Mouse (Mus musculus): ENCODE results near the gene Kif1c. TPM values are rescaled to one million over a fixed set of nuclear protein-coding genes. Genes with fewer than 3 reads are reported as not detected.
A peak's percentile ranks its signal among the peaks of the same experiment; 100 is the strongest.

The Kif1c gene
- polyA plus RNA-seq, 1 experiment from 2014 or later = 7.1 TPM

GRCm38 (mm10) chr11:70683640-70684039 is 16.7 kb upstream of the Kif1c start:
- DNase-seq (ENCODE audit: low spot score, missing footprints) (no peak), ATAC-seq (ENCODE audit: low FRiP score) (no peak)
- Histone ChIP-seq H3K4me1 (ENCODE audit: control insufficient read depth, insufficient read depth, low read length) (peaks cover 22% of the 10 kb centered on the region), H3K27ac (ENCODE audit: low read depth, low read length) (no peak overlapping the region), H3K27me3 (ENCODE audit: control insufficient read depth, insufficient read depth, low read length) (no peaks in the 10 kb centered on the region), H3K9me3 (ENCODE audit: control insufficient read depth, low read length) (no peaks in the 10 kb centered on the region), H3K9ac (ENCODE audit: low read length) (no peak overlapping the region), H3K4me3 (ENCODE audit: low read depth, low read length) (no peak overlapping the region), H3K4me2 (no peak overlapping the region), H3K36me3 (ENCODE audit: control insufficient read depth, insufficient read depth, low read length) (peaks cover 2% of the 10 kb centered on the region; the same call in 1 of the 2 replicates)
- 91% methylated on average over 5 of the region's 5 CpGs for WGBS

- peak overlapping the region; percentile 41 for H3K27ac ChIP-seq (ENCODE audit: low read depth, low read length)
- peak overlapping the region; percentile 77 for H3K4me3 ChIP-seq (ENCODE audit: low read depth, low read length)
- H3K4me2 ChIP-seq = peak overlapping the region; percentile 76
- no peaks in the 10 kb centered on the region for H3K9me3 ChIP-seq (ENCODE audit: control insufficient read depth, low read length)
- H3K4me1 ChIP-seq (ENCODE audit: control insufficient read depth, insufficient read depth, low read length) = peaks cover 22% of the 10 kb centered on the region
- peak overlapping the region; percentile 79 for H3K9ac ChIP-seq (ENCODE audit: low read length)
- DNase-seq (ENCODE audit: low spot score, missing footprints) (peak; percentile 91), ATAC-seq (ENCODE audit: low FRiP score) (peak; percentile 67)
- H3K27me3 ChIP-seq (ENCODE audit: control insufficient read depth, insufficient read depth, low read length) = no peaks in the 10 kb centered on the region
- 6% methylated on average over 16 of the region's 16 CpGs for WGBS
- H3K36me3 ChIP-seq (ENCODE audit: control insufficient read depth, insufficient read depth, low read length) = peaks cover 2% of the 10 kb centered on the region; the same call in 1 of the 2 replicates
Measured at GRCm38 (mm10) chr11:70686901-70687566, 13.3 kb upstream of the Kif1c start.

GRCm38 (mm10) chr11:70687601-70688199 is 12.6 kb upstream of the Kif1c start, which contains the start of gene Camta2:
Gene Camta2, minus strand, starts transcription at chr11:70688105.
- peak; percentile 92 for ATAC-seq (ENCODE audit: low FRiP score)
- WGBS = 1% methylated on average over 51 of the region's 55 CpGs
- H3K9me3 ChIP-seq (ENCODE audit: control insufficient read depth, low read length) = no peaks in the 10 kb centered on the region

GRCm38 (mm10) chr11:70688372-70688771 is 12.0 kb upstream of the Kif1c start:
- Histone ChIP-seq H3K9ac (ENCODE audit: low read length) (peak overlapping the region; percentile 79), H3K4me3 (ENCODE audit: low read depth, low read length) (peak overlapping the region; percentile 77), H3K27me3 (ENCODE audit: control insufficient read depth, insufficient read depth, low read length) (no peaks in the 10 kb centered on the region), H3K4me2 (peak overlapping the region; percentile 76), H3K9me3 (ENCODE audit: control insufficient read depth, low read length) (no peaks in the 10 kb centered on the region), H3K4me1 (ENCODE audit: control insufficient read depth, insufficient read depth, low read length) (peaks cover 13% of the 10 kb centered on the region), H3K27ac (ENCODE audit: low read depth, low read length) (peak overlapping the region; percentile 2; the same call in 1 of the 2 replicates), H3K36me3 (ENCODE audit: control insufficient read depth, insufficient read depth, low read length) (peaks cover 2% of the 10 kb centered on the region; the same call in 1 of the 2 replicates)
- no peak for ATAC-seq (ENCODE audit: low FRiP score)
- 11% methylated on average over 8 of the region's 8 CpGs for WGBS
- no peak for DNase-seq (ENCODE audit: low spot score, missing footprints)

More at GRCm38 (mm10) chr11:70687601-70688199, 12.6 kb upstream of the Kif1c start, which contains the start of gene Camta2:
- peak within 1 kb of the TSS; percentile 76 for H3K4me2 ChIP-seq
- H3K27ac ChIP-seq (ENCODE audit: low read depth, low read length) = peak within 1 kb of the TSS; percentile 41
- H3K4me1 ChIP-seq (ENCODE audit: control insufficient read depth, insufficient read depth, low read length) = peaks cover 15% of the 10 kb centered on the region
- peak within 1 kb of the TSS; percentile 77 for H3K4me3 ChIP-seq (ENCODE audit: low read depth, low read length)
- peaks cover 2% of the 10 kb centered on the region; the same call in 1 of the 2 replicates for H3K36me3 ChIP-seq (ENCODE audit: control insufficient read depth, insufficient read depth, low read length)
- peak; percentile 99 for DNase-seq (ENCODE audit: low spot score, missing footprints)
- peak within 1 kb of the TSS; percentile 79 for H3K9ac ChIP-seq (ENCODE audit: low read length)
- no peaks in the 10 kb centered on the region for H3K27me3 ChIP-seq (ENCODE audit: control insufficient read depth, insufficient read depth, low read length)

- Histone ChIP-seq H3K27ac (ENCODE audit: low read depth, low read length) (no peak overlapping the region), H3K27me3 (ENCODE audit: control insufficient read depth, insufficient read depth, low read length) (no peaks in the 10 kb centered on the region), H3K4me3 (ENCODE audit: low read depth, low read length) (no peak overlapping the region), H3K4me2 (no peak overlapping the region), H3K9me3 (ENCODE audit: control insufficient read depth, low read length) (no peaks in the 10 kb centered on the region), H3K4me1 (ENCODE audit: control insufficient read depth, insufficient read depth, low read length) (peaks cover 13% of the 10 kb centered on the region), H3K36me3 (ENCODE audit: control insufficient read depth, insufficient read depth, low read length) (no peaks in the 10 kb centered on the region), H3K9ac (ENCODE audit: low read length) (no peak overlapping the region)
- DNase-seq (ENCODE audit: low spot score, missing footprints) = peak; percentile 33
- ATAC-seq (ENCODE audit: low FRiP score) = no peak
- 55% methylated on average over 4 of the region's 4 CpGs for WGBS
Measured at GRCm38 (mm10) chr11:70689578-70689977, 10.8 kb upstream of the Kif1c start.

- WGBS = 69% methylated on average over 3 of the region's 3 CpGs
- no peak overlapping the region for H3K4me2 ChIP-seq
Measured at GRCm38 (mm10) chr11:70693504-70693903, 6.8 kb upstream of the Kif1c start.

GRCm38 (mm10) chr11:70697376-70697775 is 3.0 kb upstream of the Kif1c start:
- 72% methylated on average over 3 of the region's 3 CpGs for WGBS
- no peak for ATAC-seq (ENCODE audit: low FRiP score)
- Histone ChIP-seq H3K9me3 (ENCODE audit: control insufficient read depth, low read length) (no peaks in the 10 kb centered on the region), H3K36me3 (ENCODE audit: control insufficient read depth, insufficient read depth, low read length) (no peaks in the 10 kb centered on the region), H3K9ac (ENCODE audit: low read length) (no peak overlapping the region), H3K4me3 (ENCODE audit: low read depth, low read length) (no peak overlapping the region), H3K4me1 (ENCODE audit: control insufficient read depth, insufficient read depth, low read length) (peaks cover 14% of the 10 kb centered on the region), H3K4me2 (no peak overlapping the region), H3K27ac (ENCODE audit: low read depth, low read length) (no peak overlapping the region), H3K27me3 (ENCODE audit: control insufficient read depth, insufficient read depth, low read length) (no peaks in the 10 kb centered on the region)
- no peak for DNase-seq (ENCODE audit: low spot score, missing footprints)

More at GRCm38 (mm10) chr11:70693504-70693903, 6.8 kb upstream of the Kif1c start:
- no peak for DNase-seq (ENCODE audit: low spot score, missing footprints)
- Histone ChIP-seq H3K9ac (ENCODE audit: low read length) (no peak overlapping the region), H3K27ac (ENCODE audit: low read depth, low read length) (no peak overlapping the region), H3K9me3 (ENCODE audit: control insufficient read depth, low read length) (no peaks in the 10 kb centered on the region), H3K4me3 (ENCODE audit: low read depth, low read length) (no peak overlapping the region), H3K4me1 (ENCODE audit: control insufficient read depth, insufficient read depth, low read length) (peaks cover 2% of the 10 kb centered on the region), H3K36me3 (ENCODE audit: control insufficient read depth, insufficient read depth, low read length) (no peaks in the 10 kb centered on the region), H3K27me3 (ENCODE audit: control insufficient read depth, insufficient read depth, low read length) (no peaks in the 10 kb centered on the region)
- ATAC-seq (ENCODE audit: low FRiP score) = no peak

- Histone ChIP-seq H3K27me3 (ENCODE audit: control insufficient read depth, insufficient read depth, low read length) (no peaks in the 10 kb centered on the region), H3K9ac (ENCODE audit: low read length) (no peak overlapping the region), H3K27ac (ENCODE audit: low read depth, low read length) (no peak overlapping the region), H3K4me2 (no peak overlapping the region), H3K9me3 (ENCODE audit: control insufficient read depth, low read length) (no peaks in the 10 kb centered on the region), H3K4me1 (ENCODE audit: control insufficient read depth, insufficient read depth, low read length) (peaks cover 15% of the 10 kb centered on the region), H3K36me3 (ENCODE audit: control insufficient read depth, insufficient read depth, low read length) (no peaks in the 10 kb centered on the region), H3K4me3 (ENCODE audit: low read depth, low read length) (no peak overlapping the region)
- ATAC-seq (ENCODE audit: low FRiP score) (no peak), DNase-seq (ENCODE audit: low spot score, missing footprints) (no peak)
- 79% methylated on average over 2 of the region's 2 CpGs for WGBS
Measured at GRCm38 (mm10) chr11:70699051-70699450, 1.3 kb upstream of the Kif1c start.

- H3K27me3 ChIP-seq (ENCODE audit: control insufficient read depth, insufficient read depth, low read length) = no peaks in the 10 kb centered on the region
- ATAC-seq (ENCODE audit: low FRiP score) (peak; percentile 63), DNase-seq (ENCODE audit: low spot score, missing footprints) (peak; percentile 95)
- H3K9ac ChIP-seq (ENCODE audit: low read length) = peak overlapping the region; percentile 92
- H3K4me3 ChIP-seq (ENCODE audit: low read depth, low read length) = peak overlapping the region; percentile 93
- WGBS = under 1% methylated on average over 34 of the region's 34 CpGs
- H3K4me2 ChIP-seq = peak overlapping the region; percentile 78
- peaks cover 3% of the 10 kb centered on the region; the same call in 1 of the 2 replicates for H3K36me3 ChIP-seq (ENCODE audit: control insufficient read depth, insufficient read depth, low read length)
- peak overlapping the region; percentile 75 for H3K27ac ChIP-seq (ENCODE audit: low read depth, low read length)
- H3K9me3 ChIP-seq (ENCODE audit: control insufficient read depth, low read length) = no peaks in the 10 kb centered on the region
- H3K4me1 ChIP-seq (ENCODE audit: control insufficient read depth, insufficient read depth, low read length) = peaks cover 15% of the 10 kb centered on the region
Measured at GRCm38 (mm10) chr11:70700613-70701012, 265 bp downstream of the Kif1c start.
